Mouse (Mus musculus): Measurements from ENCODE around the gene Lrch4. TPM values are rescaled to one million over a fixed set of nuclear protein-coding genes. Genes with fewer than 3 reads are reported as not detected.
A peak's percentile ranks its signal among the peaks of the same experiment; 100 is the strongest.

Gene Lrch4
- polyA plus RNA-seq, 1 experiment from 2014 or later: 42.6 TPM

GRCm38 (mm10) chr5:137598100-137598826 is 30.7 kb upstream of the Lrch4 start:
- no peaks in the 10 kb centered on the region for H3K9me3 ChIP-seq (ENCODE audit: control insufficient read depth, low read length)
- no peaks in the 10 kb centered on the region for H3K27me3 ChIP-seq (ENCODE audit: control insufficient read depth, insufficient read depth, low read depth, low read length)
- 69% methylated on average over 2 of the region's 2 CpGs for WGBS
- no peak overlapping the region for H3K9ac ChIP-seq (ENCODE audit: low read length)
- no peak overlapping the region for H3K4me2 ChIP-seq (ENCODE audit: low read depth, low read length)
- H3K27ac ChIP-seq (ENCODE audit: low read length): no peak overlapping the region
- ATAC-seq (ENCODE audit: low read depth): no peak
- no peak overlapping the region for H3K4me3 ChIP-seq (ENCODE audit: low read length)
- peaks cover 19% of the 10 kb centered on the region for H3K4me1 ChIP-seq (replicated peaks; ENCODE audit: control insufficient read depth, insufficient read depth, low read length)
- H3K36me3 ChIP-seq (ENCODE audit: control insufficient read depth, insufficient read depth, low read length): no peaks in the 10 kb centered on the region

DNA sequence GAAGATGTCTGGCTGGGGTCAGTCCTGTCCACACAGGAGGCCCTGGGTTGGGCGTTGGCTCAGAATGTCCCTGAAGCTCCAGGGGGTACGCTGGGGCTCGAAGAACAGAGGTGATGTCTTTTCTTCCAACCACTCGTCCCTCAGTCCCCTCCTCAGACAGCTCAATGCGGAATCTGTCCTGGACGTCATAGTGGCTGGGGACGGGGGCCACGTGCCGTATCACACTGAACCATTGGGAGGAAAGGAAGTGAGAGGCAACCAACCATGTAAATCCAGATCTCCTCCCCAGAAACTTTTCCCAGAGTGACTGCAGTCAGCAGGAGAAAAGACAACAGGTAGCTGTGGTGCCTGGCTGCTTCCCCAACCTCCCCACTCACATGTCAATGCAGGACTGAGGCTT is 29.3 kb upstream of the Lrch4 start:
- Histone ChIP-seq H3K4me2 (ENCODE audit: low read depth, low read length) (peak overlapping the region; percentile 95), H3K27ac (ENCODE audit: low read length) (0 out of 2 replicates have a peak overlapping the region, but pooled peaks have one; percentile 37), H3K4me3 (ENCODE audit: low read length) (peak overlapping the region; percentile 78), H3K27me3 (ENCODE audit: control insufficient read depth, insufficient read depth, low read depth, low read length) (no peaks in the 10 kb centered on the region), H3K4me1 (replicated peaks; ENCODE audit: control insufficient read depth, insufficient read depth, low read length) (peaks cover 19% of the 10 kb centered on the region), H3K36me3 (ENCODE audit: control insufficient read depth, insufficient read depth, low read length) (no peaks in the 10 kb centered on the region), H3K9me3 (ENCODE audit: control insufficient read depth, low read length) (no peaks in the 10 kb centered on the region), H3K9ac (ENCODE audit: low read length) (peak overlapping the region; percentile 93)
- 50% methylated on average over 9 of the region's 9 CpGs for WGBS
- no peak for ATAC-seq (ENCODE audit: low read depth)

- H3K9me3 ChIP-seq (ENCODE audit: control insufficient read depth, low read length): no peaks in the 10 kb centered on the region
- H3K4me3 ChIP-seq (ENCODE audit: low read length): peak overlapping the region; percentile 78
- ATAC-seq (ENCODE audit: low read depth): peak; percentile 6
- peak overlapping the region; percentile 93 for H3K9ac ChIP-seq (ENCODE audit: low read length)
- WGBS: under 1% methylated on average over 19 of the region's 19 CpGs
- no peaks in the 10 kb centered on the region for H3K36me3 ChIP-seq (ENCODE audit: control insufficient read depth, insufficient read depth, low read length)
- H3K4me1 ChIP-seq (replicated peaks; ENCODE audit: control insufficient read depth, insufficient read depth, low read length): peaks cover 19% of the 10 kb centered on the region
- peak overlapping the region; percentile 37; the same call in 1 of the 2 replicates for H3K27ac ChIP-seq (ENCODE audit: low read length)
- no peaks in the 10 kb centered on the region for H3K27me3 ChIP-seq (ENCODE audit: control insufficient read depth, insufficient read depth, low read depth, low read length)
- peak overlapping the region; percentile 95 for H3K4me2 ChIP-seq (ENCODE audit: low read depth, low read length)
Measured at GRCm38 (mm10) chr5:137600281-137600618, 28.7 kb upstream of the Lrch4 start.

DNA sequence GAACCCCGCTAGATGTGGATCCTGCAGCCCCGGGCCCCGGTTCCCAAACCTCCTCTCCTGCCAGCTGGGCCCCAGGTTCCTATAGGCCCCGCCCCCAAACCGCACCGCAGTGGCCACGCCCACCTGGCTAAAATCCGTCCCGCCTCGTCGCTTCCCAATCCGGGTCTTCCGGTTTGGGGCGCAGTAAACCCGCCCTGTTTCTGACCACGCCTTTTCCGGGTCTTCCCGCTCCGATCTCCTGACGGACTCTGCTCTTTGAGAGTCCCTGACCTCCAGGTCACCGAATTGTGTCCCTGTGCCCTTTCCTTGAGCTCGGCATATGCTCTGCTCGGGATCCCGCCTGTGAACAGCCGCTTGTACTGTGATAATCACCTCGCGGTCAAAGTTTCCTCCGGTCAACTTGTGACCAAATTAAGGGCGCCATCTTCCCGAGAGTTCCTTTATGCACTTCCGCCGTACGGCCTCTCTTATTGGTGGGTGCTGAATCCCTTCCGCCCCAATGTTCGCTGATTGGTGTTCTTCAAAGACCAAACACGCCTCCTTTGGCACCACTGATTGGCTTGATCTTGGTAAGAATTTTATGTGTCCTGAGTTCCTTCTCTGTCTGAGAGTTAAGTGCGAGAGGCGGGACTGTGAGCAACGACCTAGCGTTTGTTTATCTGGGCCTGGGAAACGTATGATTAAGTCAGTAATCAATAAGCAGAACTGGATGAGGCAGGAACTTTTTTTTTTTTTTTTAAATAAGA is 28.1 kb upstream of the Lrch4 start, which contains the start of gene Mospd3:
Mospd3 (minus strand) TSS at position 440 of the 746 bp plus-strand sequence.
- Histone ChIP-seq H3K9ac (ENCODE audit: low read length) (peak within 1 kb of the TSS; percentile 93), H3K9me3 (ENCODE audit: control insufficient read depth, low read length) (no peaks in the 10 kb centered on the region), H3K4me2 (ENCODE audit: low read depth, low read length) (peak within 1 kb of the TSS; percentile 95), H3K4me3 (ENCODE audit: low read length) (peak within 1 kb of the TSS; percentile 78), H3K4me1 (replicated peaks; ENCODE audit: control insufficient read depth, insufficient read depth, low read length) (peaks cover 19% of the 10 kb centered on the region), H3K27me3 (ENCODE audit: control insufficient read depth, insufficient read depth, low read depth, low read length) (no peaks in the 10 kb centered on the region), H3K27ac (ENCODE audit: low read length) (peak within 1 kb of the TSS; percentile 93), H3K36me3 (ENCODE audit: control insufficient read depth, insufficient read depth, low read length) (no peaks in the 10 kb centered on the region)
- peak; percentile 96 for ATAC-seq (ENCODE audit: low read depth)
- WGBS: under 1% methylated on average over 41 of the region's 41 CpGs

GRCm38 (mm10) chr5:137601365-137601729 is 27.6 kb upstream of the Lrch4 start:
- Histone ChIP-seq H3K9me3 (ENCODE audit: control insufficient read depth, low read length) (no peaks in the 10 kb centered on the region), H3K36me3 (ENCODE audit: control insufficient read depth, insufficient read depth, low read length) (no peaks in the 10 kb centered on the region), H3K4me3 (ENCODE audit: low read length) (peak overlapping the region; percentile 78), H3K27me3 (ENCODE audit: control insufficient read depth, insufficient read depth, low read depth, low read length) (no peaks in the 10 kb centered on the region), H3K4me2 (ENCODE audit: low read depth, low read length) (peak overlapping the region; percentile 77), H3K9ac (ENCODE audit: low read length) (peak overlapping the region; percentile 73), H3K27ac (ENCODE audit: low read length) (peak overlapping the region; percentile 79), H3K4me1 (replicated peaks; ENCODE audit: control insufficient read depth, insufficient read depth, low read length) (peaks cover 19% of the 10 kb centered on the region)
- whole genome bisulfite sequencing: 1% methylated on average over 22 of the region's 22 CpGs
- ATAC-seq (ENCODE audit: low read depth): no peak

DNA sequence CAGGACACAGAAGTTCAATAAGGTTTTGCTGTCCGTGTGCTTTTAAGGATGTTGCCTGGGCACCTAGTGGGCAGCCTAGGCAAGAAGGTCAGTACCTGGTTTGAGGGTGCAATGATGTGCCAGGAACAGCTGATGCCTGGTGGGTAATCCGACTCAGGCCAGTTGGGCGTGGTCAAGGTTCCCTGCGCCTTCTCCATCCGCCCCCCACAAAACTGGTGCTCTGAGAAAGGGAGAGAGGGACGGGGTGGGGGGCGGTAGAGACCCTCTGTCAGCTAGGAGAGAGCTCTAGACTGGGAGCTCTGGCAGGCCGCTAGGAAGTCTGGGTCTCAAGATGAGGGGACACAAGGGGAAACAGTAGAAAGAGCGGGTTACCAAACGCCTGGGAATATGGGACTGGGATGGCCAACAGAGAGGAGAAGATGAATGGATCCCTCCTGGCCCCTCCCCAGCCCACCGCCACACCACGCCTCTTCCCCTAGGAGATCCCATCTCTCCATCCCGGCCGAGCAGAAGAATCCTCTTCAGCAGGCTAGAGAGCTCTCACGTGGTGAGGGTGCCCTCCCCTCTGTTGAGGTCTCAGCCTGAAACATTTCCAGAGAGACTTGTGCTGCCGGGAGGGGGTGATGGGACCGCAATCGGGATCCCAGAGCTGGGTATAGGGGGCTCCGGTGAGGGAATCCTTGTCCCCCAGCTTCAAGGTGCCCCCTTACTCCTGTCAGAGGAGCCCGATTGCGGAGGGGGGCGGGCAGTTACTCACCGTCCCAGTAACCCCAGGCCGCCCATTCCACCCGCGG is 20.9 kb upstream of the Lrch4 start:
- ATAC-seq (ENCODE audit: low read depth): no peak; the same call in 1 of the 2 replicates
- Histone ChIP-seq H3K4me1 (replicated peaks; ENCODE audit: control insufficient read depth, insufficient read depth, low read length) (peaks cover 36% of the 10 kb centered on the region), H3K36me3 (ENCODE audit: control insufficient read depth, insufficient read depth, low read length) (no peaks in the 10 kb centered on the region; the same call in 1 of the 2 replicates), H3K4me2 (ENCODE audit: low read depth, low read length) (peak overlapping the region; percentile 41), H3K9me3 (ENCODE audit: control insufficient read depth, low read length) (no peaks in the 10 kb centered on the region), H3K27me3 (ENCODE audit: control insufficient read depth, insufficient read depth, low read depth, low read length) (no peaks in the 10 kb centered on the region), H3K27ac (ENCODE audit: low read length) (no peak overlapping the region), H3K4me3 (ENCODE audit: low read length) (peak overlapping the region; percentile 26), H3K9ac (ENCODE audit: low read length) (peak overlapping the region; percentile 53)
- 23% methylated on average over 26 of the region's 26 CpGs for WGBS

- peak overlapping the region; percentile 26 for H3K4me3 ChIP-seq (ENCODE audit: low read length)
- 19% methylated on average over 23 of the region's 23 CpGs for WGBS
- peak overlapping the region; percentile 41 for H3K4me2 ChIP-seq (ENCODE audit: low read depth, low read length)
- no peaks in the 10 kb centered on the region for H3K27me3 ChIP-seq (ENCODE audit: control insufficient read depth, insufficient read depth, low read depth, low read length)
- no peaks in the 10 kb centered on the region; the same call in 1 of the 2 replicates for H3K36me3 ChIP-seq (ENCODE audit: control insufficient read depth, insufficient read depth, low read length)
- peaks cover 36% of the 10 kb centered on the region for H3K4me1 ChIP-seq (replicated peaks; ENCODE audit: control insufficient read depth, insufficient read depth, low read length)
- H3K9ac ChIP-seq (ENCODE audit: low read length): peak overlapping the region; percentile 53
- ATAC-seq (ENCODE audit: low read depth): no peak
- H3K9me3 ChIP-seq (ENCODE audit: control insufficient read depth, low read length): no peaks in the 10 kb centered on the region
- no peak overlapping the region for H3K27ac ChIP-seq (ENCODE audit: low read length)
Measured at GRCm38 (mm10) chr5:137608654-137609190, 20.2 kb upstream of the Lrch4 start.

DNA sequence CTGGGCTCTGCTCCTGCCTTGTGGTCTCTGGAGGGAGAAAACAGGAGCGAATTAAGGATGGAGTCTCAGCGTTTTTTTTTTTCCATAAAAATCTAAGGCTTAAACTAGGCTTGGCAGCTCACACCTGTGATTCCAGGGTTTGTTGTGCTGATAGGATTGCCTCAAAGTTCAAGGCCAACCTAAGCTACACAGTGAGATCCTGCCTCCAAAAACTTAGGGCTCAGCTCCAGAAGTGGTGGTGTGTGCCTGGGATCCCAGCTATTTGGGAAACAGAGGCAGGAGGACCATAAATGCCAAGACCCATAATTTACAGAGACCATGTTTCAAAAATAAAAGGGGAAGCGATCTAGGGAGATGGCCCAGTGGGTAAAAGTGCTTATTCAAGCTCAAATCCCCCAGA is 19.6 kb upstream of the Lrch4 start:
- Histone ChIP-seq H3K4me3 (ENCODE audit: low read length) (no peak overlapping the region; the same call in 1 of the 2 replicates), H3K9me3 (ENCODE audit: control insufficient read depth, low read length) (no peaks in the 10 kb centered on the region), H3K27me3 (ENCODE audit: control insufficient read depth, insufficient read depth, low read depth, low read length) (no peaks in the 10 kb centered on the region), H3K36me3 (ENCODE audit: control insufficient read depth, insufficient read depth, low read length) (no peaks in the 10 kb centered on the region; the same call in 1 of the 2 replicates), H3K27ac (ENCODE audit: low read length) (no peak overlapping the region), H3K9ac (ENCODE audit: low read length) (peak overlapping the region; percentile 53), H3K4me2 (ENCODE audit: low read depth, low read length) (peak overlapping the region; percentile 61), H3K4me1 (replicated peaks; ENCODE audit: control insufficient read depth, insufficient read depth, low read length) (peaks cover 36% of the 10 kb centered on the region)
- no peak for ATAC-seq (ENCODE audit: low read depth)
- WGBS: 68% methylated on average over 3 of the region's 3 CpGs

All from lung, embryonic 16.5 days (tissue).